Mouse (Mus musculus): Measurements from ENCODE around the gene B4galt7. TPM values are rescaled to one million over a fixed set of nuclear protein-coding genes. Genes with fewer than 3 reads are reported as not detected.
"Not testable (repeated sequence)": the region's sequence is repeated elsewhere in the genome, so short reads cannot be mapped to it uniquely, and the experiment has no call there.

B4galt7 gene
- total RNA-seq, 2 experiments from 2014 or later = 22.8 to 24.3 TPM

DNA sequence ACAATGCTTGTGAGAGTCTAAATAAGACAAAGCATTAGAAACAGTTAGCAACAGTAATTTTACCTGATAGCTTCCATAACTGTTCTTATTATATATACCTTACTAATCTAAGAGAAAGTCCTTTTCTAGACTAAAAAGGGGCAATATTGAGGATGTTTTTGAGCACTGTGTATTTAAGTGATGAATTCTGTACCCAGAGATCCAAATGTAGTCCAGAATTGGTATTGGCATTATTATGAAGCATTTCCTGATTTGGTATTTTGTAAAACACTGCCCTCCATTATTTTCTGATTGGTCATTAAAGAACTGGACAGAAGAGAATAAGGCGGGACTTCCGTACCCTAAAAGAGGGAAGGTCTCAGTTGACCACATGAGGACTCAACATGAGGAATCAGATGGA is 26.3 kb upstream of the B4galt7 start, which contains the start of gene Tmed9:
Gene Tmed9, plus strand, starts transcription at position 301 of the 400 bp plus-strand sequence.
- TF ChIP-seq CTCF (conservative IDR thresholded peaks at IDR 0.05) = no peak
- no peak for DNase-seq (ENCODE audit: low spot score in 2 of 2)
- H3K27ac ChIP-seq = no peak within 1 kb of the TSS
- H3K4me3 ChIP-seq = no peak within 1 kb of the TSS

DNA sequence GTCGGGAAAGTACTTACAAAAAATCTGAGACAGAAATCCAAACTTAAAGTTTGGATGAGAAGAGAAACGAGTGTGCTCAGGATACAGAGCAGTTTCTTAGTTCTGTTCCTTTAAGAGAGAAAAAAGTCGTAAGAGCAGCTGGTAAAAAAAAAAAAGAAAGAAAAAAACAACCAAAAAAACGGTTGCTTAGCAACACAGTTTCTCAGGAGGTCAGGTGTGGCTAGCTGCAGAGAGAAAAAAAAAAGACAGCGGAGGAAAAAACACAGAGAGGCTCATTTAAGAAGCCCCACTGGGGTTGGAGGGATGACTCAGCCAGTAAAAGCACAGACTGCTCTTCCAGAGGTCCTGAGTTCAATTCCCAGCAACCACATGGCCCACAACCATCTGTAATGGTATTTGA is 25.4 kb upstream of the B4galt7 start:
- no peak for DNase-seq (ENCODE audit: low spot score in 2 of 2)
- Histone ChIP-seq H3K27ac (no peak overlapping the region), H3K4me3 (no peak overlapping the region)
- TF ChIP-seq CTCF (conservative IDR thresholded peaks at IDR 0.05) = no peak

DNA sequence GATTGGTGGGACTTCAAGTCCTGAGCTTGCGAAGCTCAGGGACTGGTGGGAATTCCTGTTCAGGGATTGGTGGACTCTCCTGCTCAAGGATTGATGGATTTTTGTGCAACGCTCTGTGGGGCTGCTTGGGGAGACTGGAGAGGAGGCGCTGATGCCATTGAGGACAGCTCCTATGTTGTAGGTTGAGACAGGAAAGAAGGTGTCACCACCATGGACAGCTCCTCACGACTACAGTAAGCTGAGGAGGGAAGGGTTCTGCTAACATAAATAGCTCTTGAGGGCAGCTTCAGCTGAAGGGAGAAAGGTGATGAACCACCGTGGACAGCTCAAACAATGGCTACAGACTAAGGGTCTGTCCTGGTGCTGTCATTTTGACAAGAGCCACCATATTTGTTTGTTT is 23.8 kb upstream of the B4galt7 start:
- Histone ChIP-seq H3K27ac (no peak overlapping the region), H3K4me3 (no peak overlapping the region)
- DNase-seq (ENCODE audit: low spot score in 2 of 2) = no peak
- TF ChIP-seq CTCF (conservative IDR thresholded peaks at IDR 0.05) = no peak

DNA sequence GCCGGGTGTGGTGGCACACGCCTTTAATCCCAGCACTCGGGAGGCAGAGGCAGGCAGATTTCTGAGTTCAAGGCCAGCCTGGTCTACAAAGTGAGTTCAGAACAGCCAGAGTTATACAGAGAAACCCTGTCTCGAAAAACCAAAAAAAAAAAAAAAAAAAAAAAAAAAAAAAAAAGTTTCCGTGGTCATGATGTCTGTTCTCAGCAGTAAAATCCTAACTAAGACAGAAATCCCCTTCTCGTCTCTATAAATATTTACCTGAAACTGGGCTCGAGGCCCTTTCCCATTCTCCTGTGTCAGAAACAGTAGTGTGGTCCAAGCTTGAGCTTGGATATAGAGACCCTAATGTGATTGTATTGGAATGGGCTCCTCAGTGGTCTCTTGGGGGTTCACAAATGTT is 22.8 kb upstream of the B4galt7 start:
- DNase-seq (ENCODE audit: low spot score in 2 of 2); H3K4me3 ChIP-seq: not testable (repeated sequence)

DNA sequence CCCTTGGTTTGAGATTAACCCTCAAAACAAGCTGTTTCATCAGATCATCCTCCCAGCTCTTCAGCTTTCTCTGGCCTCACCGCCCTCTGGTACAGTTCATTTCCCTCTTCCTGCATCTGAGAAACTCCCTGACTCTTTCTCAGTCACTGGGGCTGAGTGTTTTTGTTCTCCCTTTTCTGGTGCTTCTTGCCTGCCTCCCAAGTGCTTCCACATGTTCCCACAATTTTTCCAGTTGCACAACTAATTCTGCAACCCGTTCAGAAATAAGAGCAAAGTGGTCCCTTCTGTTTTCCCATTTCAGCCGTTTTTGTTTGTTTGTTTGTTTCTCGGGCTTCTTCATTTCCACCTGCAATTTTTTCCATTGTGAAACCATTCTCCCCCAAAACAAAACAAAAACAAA is 21.6 kb upstream of the B4galt7 start:
- Histone ChIP-seq H3K4me3 (no peak overlapping the region), H3K27ac (no peak overlapping the region)
- no peak for DNase-seq (ENCODE audit: low spot score in 2 of 2)
- no peak for TF ChIP-seq CTCF (conservative IDR thresholded peaks at IDR 0.05)

More for the DNA sequence above, 22.8 kb upstream of the B4galt7 start:
- H3K27ac ChIP-seq = not testable (repeated sequence)

DNA sequence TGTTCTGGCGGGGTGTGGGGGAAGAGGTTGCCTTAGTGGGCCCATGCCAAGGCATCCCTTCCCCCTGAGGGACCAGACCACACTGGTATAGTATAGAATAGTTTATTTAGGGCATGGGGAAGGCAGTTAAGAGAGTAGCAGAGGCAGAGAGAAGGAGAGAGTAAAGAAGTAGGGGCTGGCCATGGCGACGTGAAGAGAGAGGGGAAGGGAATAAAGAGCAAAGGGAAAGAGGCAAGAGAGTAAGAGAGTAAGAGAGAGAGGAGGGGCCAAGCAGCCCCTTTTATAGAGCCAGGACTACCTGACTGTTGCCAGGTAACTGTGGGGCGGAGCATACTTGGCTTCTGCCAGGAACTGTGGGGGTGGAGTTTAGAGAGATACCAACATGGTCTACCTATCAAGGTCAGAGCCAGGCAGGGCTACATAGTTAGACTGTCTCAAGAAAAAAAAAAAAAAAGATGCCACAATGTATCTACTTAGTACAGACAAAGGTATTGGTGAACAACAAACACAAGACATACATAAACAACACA is 7.7 kb upstream of the B4galt7 start:
- no peak overlapping the region for H3K4me3 ChIP-seq
- no peak for DNase-seq (ENCODE audit: low spot score in 2 of 2)
- no peak for TF ChIP-seq CTCF (conservative IDR thresholded peaks at IDR 0.05)
- no peak overlapping the region for H3K27ac ChIP-seq

DNA sequence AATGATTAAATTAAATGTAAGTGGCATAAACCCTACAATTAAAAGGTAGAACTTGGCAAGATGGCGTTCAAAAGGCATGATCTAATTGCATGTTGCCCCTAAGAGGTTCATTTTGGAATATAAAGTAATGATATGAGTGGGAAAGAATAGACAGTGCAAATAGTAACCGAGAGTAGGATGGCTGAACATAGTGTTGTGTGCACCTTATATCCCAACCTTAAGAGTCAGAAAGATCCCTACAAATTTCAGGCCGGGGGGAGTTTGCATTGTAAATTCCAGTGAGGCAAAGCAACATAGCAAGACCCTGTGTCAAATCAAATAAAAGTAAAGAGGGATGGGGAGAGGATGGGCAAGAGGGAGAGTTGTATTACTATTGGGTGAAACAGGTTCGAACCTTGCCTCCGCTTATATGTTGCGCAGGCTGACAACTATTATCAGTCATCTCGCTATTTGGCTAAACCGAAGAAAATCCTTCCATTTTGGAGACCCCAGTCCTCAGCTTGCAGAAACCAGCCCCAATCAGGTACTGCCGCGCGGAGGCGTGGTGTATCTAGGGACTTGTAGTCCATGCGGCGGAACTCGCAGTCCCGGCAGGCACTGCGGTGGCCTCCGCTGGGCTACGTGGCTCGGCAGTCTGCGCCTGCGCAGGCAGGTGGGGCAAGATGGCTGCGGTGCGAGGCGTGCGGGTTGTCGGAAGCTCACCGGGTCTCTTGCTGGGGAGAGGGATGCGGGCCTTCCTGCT is 7.0 kb upstream of the B4galt7 start:
- peak; percentile 37 for TF ChIP-seq CTCF (conservative IDR thresholded peaks at IDR 0.05)
- Histone ChIP-seq H3K27ac (peak overlapping the region; percentile 94), H3K4me3 (peak overlapping the region; percentile 97)
- peak; percentile 97 to 98 for DNase-seq (ENCODE audit: low spot score in 2 of 2)

DNA sequence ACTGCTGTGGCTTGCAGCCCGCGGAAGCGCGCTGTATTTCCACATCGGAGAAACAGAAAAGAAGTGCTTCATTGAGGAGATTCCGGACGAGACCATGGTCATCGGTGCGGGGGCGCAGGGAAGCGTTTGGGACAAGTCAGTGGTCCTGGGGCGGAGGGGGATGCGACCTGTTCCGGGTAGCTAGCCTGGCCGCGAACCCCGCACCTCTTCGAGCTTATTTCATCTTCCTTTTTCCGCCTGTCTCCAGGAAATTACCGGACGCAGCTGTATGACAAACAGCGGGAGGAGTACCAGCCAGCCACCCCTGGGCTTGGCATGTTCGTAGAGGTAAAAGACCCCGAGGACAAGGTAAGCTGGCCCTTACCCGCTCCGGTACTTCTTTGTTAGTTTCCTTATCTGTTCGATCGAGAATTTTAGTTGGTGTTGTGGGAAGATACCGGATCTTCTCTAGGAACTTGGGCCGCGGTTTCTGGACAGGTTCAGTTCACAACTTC is 6.4 kb upstream of the B4galt7 start:
- no peak for DNase-seq (ENCODE audit: low spot score in 2 of 2)
- no peak for TF ChIP-seq CTCF (conservative IDR thresholded peaks at IDR 0.05)
- H3K4me3 ChIP-seq = peak overlapping the region; percentile 97
- peak overlapping the region; percentile 94 for H3K27ac ChIP-seq

DNA sequence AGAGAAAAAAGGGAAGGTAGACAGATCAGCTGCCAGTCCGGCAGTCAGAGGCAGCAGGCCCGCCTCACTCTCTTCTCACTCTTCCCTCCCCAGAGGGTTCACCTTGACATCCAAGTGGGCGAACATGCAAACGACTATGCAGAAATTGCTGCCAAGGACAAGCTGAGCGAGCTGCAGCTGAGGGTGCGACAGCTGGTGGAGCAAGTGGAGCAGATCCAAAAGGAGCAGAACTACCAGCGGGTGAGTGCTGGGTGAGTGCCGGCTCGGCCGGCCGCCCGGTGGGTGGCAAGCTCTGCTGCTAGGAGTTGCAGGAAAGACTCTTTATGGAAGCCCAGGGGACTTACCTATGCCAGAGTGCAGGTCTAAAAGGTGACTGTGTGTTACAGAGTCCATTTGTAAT is 4.3 kb upstream of the B4galt7 start:
- peak overlapping the region; percentile 9 for H3K27ac ChIP-seq
- TF ChIP-seq CTCF (conservative IDR thresholded peaks at IDR 0.05) = no peak
- peak; percentile 54 to 63 for DNase-seq (ENCODE audit: low spot score in 2 of 2)

DNA sequence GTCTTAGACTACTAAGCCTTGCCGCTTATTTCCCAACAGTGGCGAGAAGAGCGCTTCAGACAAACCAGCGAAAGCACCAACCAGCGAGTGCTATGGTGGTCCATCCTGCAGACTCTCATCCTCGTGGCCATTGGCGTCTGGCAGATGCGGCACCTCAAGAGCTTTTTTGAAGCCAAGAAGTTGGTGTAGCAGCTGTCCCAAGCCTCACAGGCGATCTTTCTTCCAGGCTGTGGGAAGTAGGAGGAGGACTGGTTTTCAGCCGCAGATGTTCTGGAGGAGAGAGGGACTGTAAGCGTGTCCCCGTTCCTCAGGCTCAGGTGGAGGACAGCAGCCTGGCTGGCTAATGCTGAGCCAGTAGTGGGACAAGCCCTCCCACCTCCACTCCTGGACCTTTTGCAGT is 2.9 kb upstream of the B4galt7 start:
- H3K4me3 ChIP-seq = no peak overlapping the region
- no peak overlapping the region; the same call in 1 of the 2 replicates for H3K27ac ChIP-seq
- DNase-seq (ENCODE audit: low spot score in 2 of 2) = no peak
- TF ChIP-seq CTCF (conservative IDR thresholded peaks at IDR 0.05) = no peak

More for the DNA sequence above, 4.3 kb upstream of the B4galt7 start:
- H3K4me3 ChIP-seq = peak overlapping the region; percentile 97; the same call in 1 of the 2 replicates

DNA sequence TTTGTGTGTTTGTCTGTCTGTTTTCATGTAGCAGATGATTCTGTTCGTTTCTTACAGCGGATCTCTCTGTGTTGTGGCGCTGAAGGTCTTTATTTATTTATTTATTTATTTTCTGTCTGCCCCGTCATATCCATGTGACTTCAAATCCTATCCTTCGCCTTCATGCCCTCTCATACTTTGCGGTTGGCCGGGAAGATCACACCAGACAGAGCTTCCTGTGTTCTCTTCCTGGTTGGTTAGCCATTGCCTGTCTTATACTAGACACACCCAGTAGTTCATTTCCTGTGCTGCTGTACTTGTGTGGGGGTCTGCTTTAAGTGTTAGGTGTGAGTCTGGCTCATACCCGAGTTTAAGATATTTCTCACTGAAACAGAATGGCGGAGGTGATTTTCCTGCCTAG is 961 bp downstream of the B4galt7 start:
- H3K27ac ChIP-seq = peak overlapping the region; percentile 91
- no peak for DNase-seq (ENCODE audit: low spot score in 2 of 2)
- H3K4me3 ChIP-seq = peak overlapping the region; percentile 79
- TF ChIP-seq CTCF (conservative IDR thresholded peaks at IDR 0.05) = no peak

DNA sequence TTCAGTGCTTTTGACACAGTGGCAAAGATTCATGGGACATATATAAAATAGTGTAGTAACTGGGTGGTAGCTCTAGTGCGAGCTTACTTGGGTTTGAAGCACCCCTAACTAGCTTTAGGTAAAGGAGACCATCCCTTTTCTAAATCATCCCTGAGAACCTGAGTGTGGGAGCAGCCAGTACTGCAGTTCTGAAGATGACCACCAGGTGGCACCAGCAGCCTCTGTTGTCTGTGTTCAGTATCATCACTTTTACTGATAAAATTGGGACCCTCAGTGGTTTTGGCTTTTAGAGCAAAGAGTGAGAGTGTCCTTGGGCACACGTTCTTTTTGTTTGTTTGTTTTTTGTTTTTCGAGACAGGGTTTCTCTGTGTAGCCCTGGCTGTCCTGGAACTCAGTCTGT is 1.9 kb downstream of the B4galt7 start:
- DNase-seq (ENCODE audit: low spot score in 2 of 2) = peak; percentile 67 to 91
- H3K27ac ChIP-seq = no peak overlapping the region
- TF ChIP-seq CTCF (conservative IDR thresholded peaks at IDR 0.05) = peak; percentile 99
- H3K4me3 ChIP-seq = no peak overlapping the region

DNA sequence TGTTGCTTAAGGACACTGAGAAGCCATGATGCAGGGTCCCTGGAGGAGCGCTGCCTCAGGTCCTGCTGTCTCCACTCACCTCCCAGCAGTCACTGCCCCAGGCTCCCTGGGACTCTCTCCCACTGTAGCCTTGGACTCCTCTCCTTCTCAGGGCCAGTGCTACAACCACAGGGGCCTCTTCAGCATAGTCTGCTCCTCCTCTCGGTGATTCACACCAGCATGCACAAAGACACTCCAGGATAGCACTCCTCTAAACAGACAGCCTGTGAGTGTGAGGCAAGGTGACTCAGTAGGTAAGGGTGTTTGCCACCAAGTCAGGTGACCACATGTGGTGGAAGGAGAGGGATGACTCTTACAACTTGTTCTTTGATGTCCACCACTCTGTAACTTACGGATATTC is 4.9 kb downstream of the B4galt7 start:
- DNase-seq (ENCODE audit: low spot score in 2 of 2) = no peak
- TF ChIP-seq CTCF (conservative IDR thresholded peaks at IDR 0.05) = no peak
- Histone ChIP-seq H3K4me3 (no peak overlapping the region), H3K27ac (no peak overlapping the region)
